Mouse (Mus musculus): ENCODE data around the gene Acsbg2. TPM values are rescaled to one million over a fixed set of nuclear protein-coding genes. Genes with fewer than 3 reads are reported as not detected.

The Acsbg2 gene
- total RNA-seq, 1 experiment: 0.58 TPM

GRCm38 (mm10) chr17:56840524-56840923 lies 33.7 kb downstream of the Acsbg2 start:
- no peak for DNase-seq (ENCODE audit: low read depth, low spot score)
- Histone ChIP-seq H3K9ac (ENCODE audit: insufficient read depth, low read depth, low read length, poor library complexity, severe bottlenecking) (no peak overlapping the region), H3K4me3 (ENCODE audit: insufficient read depth in 1 of 2, low read depth in 1 of 2, low read length in 2 of 2, poor library complexity in 1 of 2, severe bottlenecking in 1 of 2) (no peak overlapping the region), H3K4me1 (ENCODE audit: control insufficient read depth in 2 of 2, insufficient read depth in 2 of 2, low read length in 2 of 2, poor library complexity in 1 of 2) (peaks cover 0 to 14% of the 10 kb centered on the region in 2 experiments; a peak in 1 of 4 replicates), H3K9me3 (ENCODE audit: control insufficient read depth, insufficient read depth, low read depth, low read length) (no peaks in the 10 kb centered on the region), H3K27ac (ENCODE audit: insufficient read depth, low read depth, low read length, poor library complexity, severe bottlenecking) (no peak overlapping the region), H3K36me3 (ENCODE audit: control insufficient read depth, insufficient read depth, low read length, poor library complexity, severe bottlenecking) (no peaks in the 10 kb centered on the region)
- TF ChIP-seq ZNF384 (IDR thresholded peaks at IDR 0.05; ENCODE audit: low read depth, low read length): no peak
- TF ChIP-seq MAFK (IDR thresholded peaks at IDR 0.05; ENCODE audit: insufficient read depth, low read depth, low read length): no peak
- TF ChIP-seq HCFC1 (IDR thresholded peaks at IDR 0.05; ENCODE audit: borderline replicate concordance, insufficient read depth, low read length): no peak
- TF ChIP-seq CHD2 (IDR thresholded peaks at IDR 0.05; ENCODE audit: low read depth, low read length): no peak
- no peak for TF ChIP-seq ZC3H11A (IDR thresholded peaks at IDR 0.05; ENCODE audit: borderline replicate concordance, low read depth, low read length)
- in situ Hi-C loops (cut with MboI; ENCODE audit: low sequenced_read_pairs in 2 of 2, unreplicated experiment in 2 of 2): no loop called here

- TF ChIP-seq ZNF384 (IDR thresholded peaks at IDR 0.05; ENCODE audit: low read depth, low read length): no peak
- no peak for TF ChIP-seq CHD2 (IDR thresholded peaks at IDR 0.05; ENCODE audit: low read depth, low read length)
- no peak for TF ChIP-seq ZC3H11A (IDR thresholded peaks at IDR 0.05; ENCODE audit: borderline replicate concordance, low read depth, low read length)
- TF ChIP-seq HCFC1 (IDR thresholded peaks at IDR 0.05; ENCODE audit: borderline replicate concordance, insufficient read depth, low read length): no peak
- TF ChIP-seq MAFK (IDR thresholded peaks at IDR 0.05; ENCODE audit: insufficient read depth, low read depth, low read length): no peak
- Histone ChIP-seq H3K4me3 (ENCODE audit: insufficient read depth in 1 of 2, low read depth in 1 of 2, low read length in 2 of 2, poor library complexity in 1 of 2, severe bottlenecking in 1 of 2) (no peak overlapping the region), H3K27ac (ENCODE audit: insufficient read depth, low read depth, low read length, poor library complexity, severe bottlenecking) (no peak overlapping the region), H3K36me3 (ENCODE audit: control insufficient read depth, insufficient read depth, low read length, poor library complexity, severe bottlenecking) (no peaks in the 10 kb centered on the region), H3K9ac (ENCODE audit: insufficient read depth, low read depth, low read length, poor library complexity, severe bottlenecking) (no peak overlapping the region), H3K4me1 (ENCODE audit: control insufficient read depth in 2 of 2, insufficient read depth in 2 of 2, low read length in 2 of 2, poor library complexity in 1 of 2) (peaks cover 18 to 26% of the 10 kb centered on the region in 2 experiments), H3K9me3 (ENCODE audit: control insufficient read depth, insufficient read depth, low read depth, low read length) (no peaks in the 10 kb centered on the region)
- in situ Hi-C loops (cut with MboI; ENCODE audit: low sequenced_read_pairs in 2 of 2, unreplicated experiment in 2 of 2): no loop called here
- no peak for DNase-seq (ENCODE audit: low read depth, low spot score)
These were observed 37.9 kb downstream of the Acsbg2 start for GRCm38 (mm10) chr17:56836336-56836735.

- no peaks in the 10 kb centered on the region for H3K9me3 ChIP-seq (ENCODE audit: control insufficient read depth, insufficient read depth, low read depth, low read length)
- H3K27ac ChIP-seq (ENCODE audit: insufficient read depth, low read depth, low read length, poor library complexity, severe bottlenecking): peak overlapping the region; percentile 100; the same call in 1 of the 2 replicates
- H3K9ac ChIP-seq (ENCODE audit: insufficient read depth, low read depth, low read length, poor library complexity, severe bottlenecking): no peak overlapping the region
- DNase-seq (ENCODE audit: low read depth, low spot score): peak; percentile 75
- no peak overlapping the region for H3K4me3 ChIP-seq (ENCODE audit: insufficient read depth in 1 of 2, low read depth in 1 of 2, low read length in 2 of 2, poor library complexity in 1 of 2, severe bottlenecking in 1 of 2)
- in situ Hi-C loops (cut with MboI; ENCODE audit: low sequenced_read_pairs in 2 of 2, unreplicated experiment in 2 of 2): no loop called here
- TF ChIP-seq ZC3H11A (IDR thresholded peaks at IDR 0.05; ENCODE audit: borderline replicate concordance, low read depth, low read length) (no peak), MAFK (IDR thresholded peaks at IDR 0.05; ENCODE audit: insufficient read depth, low read depth, low read length) (no peak), HCFC1 (IDR thresholded peaks at IDR 0.05; ENCODE audit: borderline replicate concordance, insufficient read depth, low read length) (no peak), ZNF384 (IDR thresholded peaks at IDR 0.05; ENCODE audit: low read depth, low read length) (no peak), CHD2 (IDR thresholded peaks at IDR 0.05; ENCODE audit: low read depth, low read length) (no peak; the same call in 1 of the 2 replicates)
- peaks cover 18 to 23% of the 10 kb centered on the region in 2 experiments for H3K4me1 ChIP-seq (ENCODE audit: control insufficient read depth in 2 of 2, insufficient read depth in 2 of 2, low read length in 2 of 2, poor library complexity in 1 of 2)
- no peaks in the 10 kb centered on the region for H3K36me3 ChIP-seq (ENCODE audit: control insufficient read depth, insufficient read depth, low read length, poor library complexity, severe bottlenecking)
These were observed 40.9 kb downstream of the Acsbg2 start for GRCm38 (mm10) chr17:56833381-56833780.

- TF ChIP-seq ZC3H11A (IDR thresholded peaks at IDR 0.05; ENCODE audit: borderline replicate concordance, low read depth, low read length): no peak
- TF ChIP-seq MAFK (IDR thresholded peaks at IDR 0.05; ENCODE audit: insufficient read depth, low read depth, low read length): no peak
- TF ChIP-seq CHD2 (IDR thresholded peaks at IDR 0.05; ENCODE audit: low read depth, low read length): no peak; the same call in 1 of the 2 replicates
- TF ChIP-seq HCFC1 (IDR thresholded peaks at IDR 0.05; ENCODE audit: borderline replicate concordance, insufficient read depth, low read length): no peak
- no peak for TF ChIP-seq ZNF384 (IDR thresholded peaks at IDR 0.05; ENCODE audit: low read depth, low read length)
- no peaks in the 10 kb centered on the region for H3K36me3 ChIP-seq (ENCODE audit: control insufficient read depth, insufficient read depth, low read length, poor library complexity, severe bottlenecking)
- DNase-seq (ENCODE audit: low read depth, low spot score): no peak
- in situ Hi-C loops (cut with MboI; ENCODE audit: low sequenced_read_pairs in 2 of 2, unreplicated experiment in 2 of 2): no loop called here
- peaks cover 18 to 23% of the 10 kb centered on the region in 2 experiments for H3K4me1 ChIP-seq (ENCODE audit: control insufficient read depth in 2 of 2, insufficient read depth in 2 of 2, low read length in 2 of 2, poor library complexity in 1 of 2)
- no peak overlapping the region for H3K4me3 ChIP-seq (ENCODE audit: insufficient read depth in 1 of 2, low read depth in 1 of 2, low read length in 2 of 2, poor library complexity in 1 of 2, severe bottlenecking in 1 of 2)
- H3K9ac ChIP-seq (ENCODE audit: insufficient read depth, low read depth, low read length, poor library complexity, severe bottlenecking): peak overlapping the region; percentile 5; the same call in 1 of the 2 replicates
- H3K9me3 ChIP-seq (ENCODE audit: control insufficient read depth, insufficient read depth, low read depth, low read length): no peaks in the 10 kb centered on the region
- peak overlapping the region; percentile 94 for H3K27ac ChIP-seq (ENCODE audit: insufficient read depth, low read depth, low read length, poor library complexity, severe bottlenecking)
These were observed 41.3 kb downstream of the Acsbg2 start for GRCm38 (mm10) chr17:56832918-56833317.
